Comparison of ENCODE assay signal across 14 mouse cellular contexts in genomic region chr16:40504262-40504960, GRCm38 (mm10).
DNase-seq lines count a peak whose midpoint lies in the region; ATAC-seq lines count a peak whose summit lies in the region.
"Had no signal": no experiment of that assay in that cellular context is flagged by ENCODE, and none has a peak within 500 bp of the region (broad histone marks: within the 10 kb centered on the region; RNA-seq: fewer than 3 reads in every experiment).

No protein-coding gene starts in this region.

- peak; percentile 43 for DNase-seq in embryonic facial prominence, embryonic 14.5 days (ENCODE audit: low spot score)
- DNase-seq in embryonic facial prominence, embryonic 10.5 days (ENCODE audit: low spot score): no peak
- DNase-seq in brain, adult 2 months (ENCODE audit: low read depth, low spot score): peak; percentile 43
- DNase-seq in mesoderm, embryonic 11.5 days (ENCODE audit: low read depth, low spot score): peak; percentile 4
- DNase-seq in urinary bladder, postnatal 14 days (ENCODE audit: low spot score): no peak
- DNase-seq in c-Kit-positive CD71-positive TER-119-positive erythroid progenitor cells, embryonic 14.5 days (ENCODE audit: low spot score): no peak
- DNase-seq: adrenal gland, postnatal 25 days; cerebellum, adult 9-11 months; heart, adult 18-20 months; heart, postnatal 10 days; kidney, adult 8-10 months had no signal

- H3K27me3 ChIP-seq in embryonic facial prominence, embryonic 14.5 days (replicated peaks; ENCODE audit: control insufficient read depth, insufficient read depth, low read length): no peaks in the 10 kb centered on the region
- H3K27me3 ChIP-seq in embryonic facial prominence, embryonic 10.5 days (replicated peaks; ENCODE audit: low read depth, poor library complexity, severe bottlenecking): no peaks in the 10 kb centered on the region
- no peaks in the 10 kb centered on the region for H3K27me3 ChIP-seq in hindbrain, embryonic 15.5 days

- WGBS in embryonic facial prominence, embryonic 14.5 days: 58% methylated on average over 3 of the region's 3 CpGs
- WGBS in embryonic facial prominence, embryonic 10.5 days: 76% methylated on average over 3 of the region's 3 CpGs
- WGBS in hindbrain, embryonic 15.5 days: 30% methylated on average over 3 of the region's 3 CpGs

- H3K4me2 ChIP-seq in embryonic facial prominence, embryonic 14.5 days (ENCODE audit: low read depth, low read length): no peak overlapping the region
- no peak overlapping the region for H3K4me2 ChIP-seq in hindbrain, embryonic 15.5 days

- H3K4me1 ChIP-seq in embryonic facial prominence, embryonic 14.5 days (ENCODE audit: control insufficient read depth, insufficient read depth, low read length): no peaks in the 10 kb centered on the region
- H3K4me1 ChIP-seq in embryonic facial prominence, embryonic 10.5 days: no peaks in the 10 kb centered on the region
- peaks cover 12% of the 10 kb centered on the region; the same call in 1 of the 2 replicates for H3K4me1 ChIP-seq in hindbrain, embryonic 15.5 days (replicated peaks)

- no peaks in the 10 kb centered on the region for H3K36me3 ChIP-seq in embryonic facial prominence, embryonic 14.5 days (ENCODE audit: control insufficient read depth, insufficient read depth, low read length)
- H3K36me3 ChIP-seq in embryonic facial prominence, embryonic 10.5 days (replicated peaks): no peaks in the 10 kb centered on the region
- no peaks in the 10 kb centered on the region for H3K36me3 ChIP-seq in hindbrain, embryonic 15.5 days

- no peak overlapping the region for H3K4me3 ChIP-seq in embryonic facial prominence, embryonic 14.5 days (ENCODE audit: low read depth, low read length)
- no peak overlapping the region for H3K4me3 ChIP-seq in embryonic facial prominence, embryonic 10.5 days
- H3K4me3 ChIP-seq in hindbrain, embryonic 15.5 days: no peak overlapping the region
- H3K4me3 ChIP-seq: left cerebral cortex, adult 2 months had no signal

- peak; percentile 68; the same call in 1 of the 2 replicates for ATAC-seq in embryonic facial prominence, embryonic 14.5 days (ENCODE audit: low read depth)
- ATAC-seq in hindbrain, embryonic 15.5 days (ENCODE audit: low FRiP score, low read depth): peak; percentile 76
- ATAC-seq in cerebellum, adult (ENCODE audit: insufficient number of reproducible peaks, low FRiP score, low TSS enrichment): no peak

- no peak overlapping the region for H3K27ac ChIP-seq in embryonic facial prominence, embryonic 14.5 days (replicated peaks; ENCODE audit: low read depth, low read length)
- H3K27ac ChIP-seq in embryonic facial prominence, embryonic 10.5 days (replicated peaks): no peak overlapping the region
- peak overlapping the region; percentile 40 for H3K27ac ChIP-seq in hindbrain, embryonic 15.5 days (replicated peaks)
- H3K27ac ChIP-seq: left cerebral cortex, adult 2 months had no signal

- no peak overlapping the region for H3K9ac ChIP-seq in embryonic facial prominence, embryonic 14.5 days (ENCODE audit: low read depth, low read length)
- H3K9ac ChIP-seq in hindbrain, embryonic 15.5 days: no peak overlapping the region

- H3K9me3 ChIP-seq in embryonic facial prominence, embryonic 14.5 days (ENCODE audit: control insufficient read depth, low read length): no peaks in the 10 kb centered on the region
- no peaks in the 10 kb centered on the region for H3K9me3 ChIP-seq in embryonic facial prominence, embryonic 10.5 days
- H3K9me3 ChIP-seq in hindbrain, embryonic 15.5 days: no peaks in the 10 kb centered on the region

Comparison
In these comparisons a context has a peak if more than half of its experiments do, and no peak if none do; other contexts are left out.
1. DNase-seq: peak in embryonic facial prominence, embryonic 14.5 days (single experiment), brain, adult 2 months (single experiment) and mesoderm, embryonic 11.5 days (single experiment); none in embryonic facial prominence, embryonic 10.5 days (single experiment), urinary bladder, postnatal 14 days (single experiment) and c-Kit-positive CD71-positive TER-119-positive erythroid progenitor cells, embryonic 14.5 days (single experiment).